Mouse (Mus musculus) brain, embryonic 18.5 days (tissue): ENCODE measurements around the gene Dusp27.
"Not testable (repeated sequence)": the region's sequence is repeated elsewhere in the genome, so short reads cannot be mapped to it uniquely, and the experiment has no call there.

Experiments
- DNase-seq: peaks from one replicate; pipeline ENCODE4 v3.0.0-alpha.2; 2012; ENCODE audit warnings: low read depth, low spot score

Gene Dusp27

DNA sequence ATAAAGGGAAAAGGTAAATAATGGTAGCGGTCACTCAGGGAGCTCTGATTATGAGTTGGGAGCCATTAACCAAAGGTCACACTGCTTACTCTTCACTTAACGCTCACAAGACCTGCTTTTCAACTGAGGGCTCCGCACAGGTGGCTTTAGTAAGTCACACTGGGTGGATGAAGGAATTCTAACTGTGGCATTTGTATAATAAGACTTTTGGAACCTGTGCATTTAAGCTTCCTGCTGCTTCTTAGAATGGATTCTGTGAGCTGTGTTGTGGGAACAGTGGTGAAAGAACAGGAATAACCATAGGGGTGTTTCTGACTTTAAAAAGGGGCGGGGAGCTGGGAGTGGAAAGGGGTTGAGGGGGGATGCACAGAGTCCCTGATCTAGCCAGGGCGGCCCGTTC is 14.6 kb upstream of the Dusp27 start:
- DNase-seq = no peak

DNA sequence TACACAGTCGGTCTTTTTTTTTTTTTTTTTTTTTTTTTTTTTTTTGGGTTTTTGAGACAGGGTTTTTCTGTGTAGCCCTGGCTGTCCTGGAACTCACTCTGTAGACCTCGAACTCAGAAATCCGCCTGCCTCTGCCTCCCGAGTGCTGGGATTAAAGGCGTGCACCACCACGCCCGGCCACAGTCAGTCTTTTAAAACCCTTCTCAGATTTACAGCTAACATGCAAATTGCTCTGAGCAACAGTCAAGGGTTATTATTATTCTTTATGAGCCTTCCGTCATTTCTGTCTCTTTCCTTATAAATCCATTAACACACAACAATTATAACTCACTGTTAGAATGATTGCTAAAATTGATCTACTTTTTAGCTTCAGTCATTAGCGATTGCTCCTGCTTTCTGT is 14.1 kb upstream of the Dusp27 start:
- not testable (repeated sequence) for DNase-seq

DNA sequence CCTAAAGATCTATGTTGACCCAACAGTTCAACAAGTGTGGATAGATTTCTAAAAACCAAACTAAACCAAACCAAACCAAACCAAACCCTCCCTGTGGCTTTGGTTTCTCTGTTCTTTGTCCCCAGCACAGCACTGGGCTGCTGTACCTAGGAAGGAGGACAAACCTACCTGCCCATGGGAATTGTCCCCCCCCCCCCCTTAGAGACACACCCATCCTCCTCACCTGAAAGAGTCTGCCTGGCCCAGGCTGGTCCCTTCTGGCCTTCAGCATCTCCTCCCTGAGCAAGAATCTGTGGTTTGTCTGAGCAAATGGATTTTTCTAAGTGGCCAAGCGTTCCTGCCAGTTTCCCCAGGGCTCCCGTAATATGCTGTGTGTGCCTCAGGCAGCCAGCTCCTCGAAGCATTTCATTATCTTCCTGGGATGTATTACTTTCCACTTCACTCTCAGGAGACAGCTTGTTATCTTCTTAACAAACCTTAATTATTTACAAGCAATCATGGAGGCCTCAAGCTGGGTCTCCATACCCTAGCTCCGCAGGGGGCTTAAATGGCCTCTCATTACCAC is 12.0 kb upstream of the Dusp27 start:
- DNase-seq = no peak

DNA sequence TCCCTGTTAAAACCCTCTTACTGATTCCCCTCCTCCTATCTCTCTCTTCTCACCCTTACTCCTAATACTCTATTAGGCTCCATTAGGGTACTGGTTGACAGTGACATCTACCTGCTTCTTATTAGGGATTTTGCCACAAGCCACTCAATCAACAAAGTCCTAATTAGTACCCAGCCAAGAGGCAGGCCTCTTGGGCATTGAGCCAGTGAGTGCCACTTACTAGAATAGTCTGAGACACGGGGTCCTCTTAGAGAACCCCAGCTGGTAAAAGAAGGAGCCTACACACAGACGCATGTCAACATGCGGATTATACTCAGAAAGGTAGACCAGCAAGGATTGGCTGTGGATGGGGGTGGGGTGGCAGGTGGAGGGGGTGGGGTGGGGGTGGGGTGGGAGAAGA is 11.4 kb upstream of the Dusp27 start:
- DNase-seq = no peak

DNA sequence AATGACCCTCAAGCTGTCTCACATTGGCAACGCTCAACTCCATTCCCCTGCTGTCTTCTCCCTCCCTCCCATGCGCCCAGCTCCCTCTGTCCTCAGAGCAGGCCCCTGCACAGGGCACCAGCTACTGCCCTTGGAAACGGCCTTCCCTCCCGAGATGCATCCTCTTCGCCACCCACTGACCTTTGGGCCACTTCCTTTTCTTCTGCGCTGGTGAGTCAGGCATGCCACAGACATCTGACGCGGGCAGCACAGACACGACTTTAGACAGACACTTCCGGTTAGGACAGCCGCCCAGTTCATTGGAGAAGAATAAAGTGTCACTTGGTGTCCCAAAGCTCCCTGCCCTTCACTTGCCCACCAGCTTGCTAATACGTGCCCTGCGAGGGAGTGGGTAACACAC is 10.4 kb upstream of the Dusp27 start:
- no peak for DNase-seq

DNA sequence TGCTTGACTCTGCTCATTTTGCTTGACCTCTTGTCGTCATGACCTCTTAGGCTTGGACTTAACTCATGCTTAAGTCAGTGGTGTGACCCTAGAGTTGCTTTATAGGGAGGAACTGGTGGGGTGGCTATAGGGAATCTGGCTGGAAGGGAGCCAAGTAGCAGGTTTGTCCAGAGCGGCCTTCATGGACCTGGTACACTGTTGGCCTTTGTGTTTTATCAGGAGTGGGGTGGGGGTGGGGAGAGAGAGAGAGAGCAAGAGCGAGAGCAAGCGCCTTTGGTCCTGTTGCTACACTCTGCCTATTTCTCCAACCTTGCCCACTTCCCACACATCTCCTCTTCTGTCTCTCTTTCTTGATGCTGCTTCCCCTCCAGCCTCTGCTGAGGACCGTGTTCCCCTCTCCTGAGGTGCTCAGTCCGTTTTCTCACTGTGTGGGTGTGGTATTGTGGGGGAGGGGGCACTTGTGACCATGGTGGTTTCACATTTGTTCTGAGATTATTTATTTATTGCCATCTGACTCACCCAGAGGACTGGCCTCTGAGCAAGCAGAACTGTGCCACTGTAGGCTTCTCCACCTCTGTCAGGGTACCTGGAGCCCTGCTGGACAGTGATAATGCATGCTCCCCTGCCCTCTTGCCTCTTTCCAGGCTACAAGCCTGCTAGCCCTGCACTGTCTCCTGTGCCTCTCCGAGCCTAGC is 9.7 kb upstream of the Dusp27 start:
- DNase-seq = no peak

DNA sequence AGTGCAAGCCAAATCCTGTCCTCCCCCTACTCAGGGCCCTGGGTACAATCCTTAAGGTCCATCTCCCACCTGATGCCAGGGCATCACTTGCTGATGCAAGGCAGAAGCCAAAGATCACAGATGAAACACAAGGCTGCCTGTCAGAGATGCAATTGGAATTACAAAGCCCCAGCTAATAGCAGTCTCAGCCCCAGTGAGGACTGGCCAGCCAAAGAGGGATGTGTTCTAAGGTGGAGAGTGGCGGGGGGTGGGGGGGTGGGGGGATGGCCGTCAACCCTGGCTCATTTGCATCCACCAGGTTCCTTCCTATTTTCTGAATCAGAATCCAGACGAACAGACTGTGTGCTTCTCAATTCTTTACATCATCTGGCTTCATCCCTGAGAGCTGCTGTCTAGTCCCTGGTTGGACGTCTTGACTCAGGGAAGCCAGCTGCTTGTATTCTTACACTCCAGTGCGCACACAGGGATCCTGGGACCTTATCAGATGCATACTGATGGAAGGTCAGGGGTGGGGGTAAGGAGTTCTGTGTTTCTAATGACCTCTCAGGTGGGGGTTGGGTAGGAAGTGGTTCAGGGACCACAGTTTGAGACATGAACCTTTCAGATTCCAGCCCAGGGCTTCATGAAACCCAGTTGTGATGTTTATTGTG is 7.5 kb upstream of the Dusp27 start:
- no peak for DNase-seq

DNA sequence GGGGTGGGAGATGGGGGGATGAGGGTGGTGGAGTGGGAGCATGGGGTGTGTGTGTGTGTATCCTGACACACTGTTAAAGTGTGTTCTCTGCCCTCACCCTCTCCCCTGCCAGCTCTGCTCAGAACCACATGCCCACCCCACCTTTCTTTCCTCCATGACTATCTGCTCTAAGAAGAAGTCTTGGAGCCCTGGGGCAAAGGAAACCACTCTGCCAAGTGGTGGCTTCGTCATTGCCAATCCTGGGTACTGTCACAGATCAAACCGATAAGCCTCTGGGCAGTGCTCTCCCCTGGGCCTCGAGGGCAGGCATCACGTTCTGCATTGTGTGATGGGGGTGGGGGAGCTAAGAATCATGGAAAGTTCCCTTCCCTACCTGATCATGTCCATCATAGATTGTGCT is 4.6 kb upstream of the Dusp27 start:
- DNase-seq = no peak

DNA sequence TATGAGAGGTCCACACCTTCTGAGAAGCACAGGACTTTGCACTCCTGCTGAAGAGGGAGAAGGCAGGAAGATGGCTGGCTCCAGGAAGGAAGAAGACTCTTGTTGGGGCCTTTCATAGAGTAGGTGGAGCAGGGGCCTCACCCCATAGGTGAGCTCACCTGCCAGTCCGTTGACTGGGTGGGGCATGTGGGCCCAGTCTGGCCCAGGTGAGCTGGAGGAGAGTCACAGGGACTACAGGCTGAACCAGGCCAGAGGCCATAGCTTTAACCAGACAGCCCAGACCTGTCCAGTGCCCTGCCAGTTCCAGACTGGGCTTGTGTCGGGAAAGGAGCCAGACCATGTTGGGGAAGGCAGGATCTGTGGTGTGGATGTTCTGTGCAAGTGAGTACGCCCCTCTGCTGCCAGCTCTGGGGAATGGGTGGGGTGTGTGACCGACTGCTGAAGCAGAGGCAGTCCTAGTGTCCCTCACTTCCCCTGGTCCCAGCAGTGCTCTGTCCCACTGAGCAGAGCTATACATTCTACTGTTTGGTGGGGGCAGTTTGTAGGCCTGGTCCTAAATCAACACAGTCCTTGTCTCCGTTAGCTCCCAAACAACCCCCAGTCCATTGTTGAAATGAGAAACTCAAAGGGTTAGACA is 2.6 kb upstream of the Dusp27 start, which contains the start of gene Gpa33:
TSS of gene Gpa33 (plus strand) at position 15 of the 637 bp plus-strand sequence.
- no peak for DNase-seq

DNA sequence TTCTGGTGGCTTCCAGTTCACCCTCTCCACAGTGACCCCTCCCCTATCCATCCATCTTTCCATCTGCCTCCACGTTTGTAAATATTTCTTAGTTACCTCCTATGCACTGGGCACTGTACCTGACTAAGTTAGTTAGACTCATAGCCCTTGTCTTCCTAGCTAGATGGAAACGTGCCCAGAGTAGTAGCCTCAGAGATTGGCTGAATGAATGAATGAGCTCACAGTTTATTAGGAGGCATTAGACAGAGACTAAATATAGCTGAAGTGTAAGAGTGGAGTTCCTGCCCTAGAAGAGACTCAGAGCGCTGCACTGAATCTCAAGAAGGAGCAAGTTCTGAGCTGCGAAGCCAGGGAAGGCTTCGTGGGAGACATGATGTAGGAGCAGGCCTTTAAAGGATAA is 829 bp upstream of the Dusp27 start:
- DNase-seq = no peak

DNA sequence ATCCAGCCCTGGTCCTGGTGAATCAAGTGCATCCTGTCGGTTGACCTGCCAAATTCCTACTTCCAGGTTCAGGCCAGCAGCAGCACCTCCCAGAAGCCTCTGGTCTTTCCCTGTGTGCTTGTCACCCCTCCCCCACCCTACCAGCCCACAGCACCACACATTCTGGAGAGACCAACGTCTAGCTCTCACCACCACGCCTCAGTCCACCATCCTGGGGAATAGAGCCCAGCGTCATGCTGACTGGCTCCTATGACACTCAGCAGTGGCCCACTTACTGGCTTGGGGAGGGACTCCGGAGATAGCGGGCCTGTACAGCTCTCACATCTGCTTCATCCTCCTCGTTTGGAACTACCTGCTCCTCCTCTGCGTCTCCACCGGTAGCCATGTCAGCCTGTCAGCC is 927 bp downstream of the Dusp27 start:
- DNase-seq = no peak

DNA sequence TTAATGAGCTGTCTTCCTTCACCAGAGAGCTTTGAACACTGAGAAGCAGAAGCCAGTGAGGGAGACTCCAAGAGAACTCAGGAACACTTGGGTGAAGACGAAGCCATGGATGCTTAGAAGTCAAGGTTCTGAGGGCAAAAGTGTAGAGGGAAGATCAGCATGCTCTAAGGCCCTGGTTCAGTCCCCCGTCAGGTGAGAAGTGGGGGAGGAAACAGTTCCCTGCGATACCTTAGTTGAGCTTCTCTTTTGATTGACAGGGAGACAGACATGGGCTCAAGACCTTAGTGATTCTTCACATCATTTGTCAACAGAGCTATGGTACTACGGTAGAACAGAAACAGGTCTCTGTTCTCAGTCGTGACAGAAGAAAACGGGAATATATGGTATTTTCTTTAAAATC is 1.4 kb downstream of the Dusp27 start:
- no peak for DNase-seq

DNA sequence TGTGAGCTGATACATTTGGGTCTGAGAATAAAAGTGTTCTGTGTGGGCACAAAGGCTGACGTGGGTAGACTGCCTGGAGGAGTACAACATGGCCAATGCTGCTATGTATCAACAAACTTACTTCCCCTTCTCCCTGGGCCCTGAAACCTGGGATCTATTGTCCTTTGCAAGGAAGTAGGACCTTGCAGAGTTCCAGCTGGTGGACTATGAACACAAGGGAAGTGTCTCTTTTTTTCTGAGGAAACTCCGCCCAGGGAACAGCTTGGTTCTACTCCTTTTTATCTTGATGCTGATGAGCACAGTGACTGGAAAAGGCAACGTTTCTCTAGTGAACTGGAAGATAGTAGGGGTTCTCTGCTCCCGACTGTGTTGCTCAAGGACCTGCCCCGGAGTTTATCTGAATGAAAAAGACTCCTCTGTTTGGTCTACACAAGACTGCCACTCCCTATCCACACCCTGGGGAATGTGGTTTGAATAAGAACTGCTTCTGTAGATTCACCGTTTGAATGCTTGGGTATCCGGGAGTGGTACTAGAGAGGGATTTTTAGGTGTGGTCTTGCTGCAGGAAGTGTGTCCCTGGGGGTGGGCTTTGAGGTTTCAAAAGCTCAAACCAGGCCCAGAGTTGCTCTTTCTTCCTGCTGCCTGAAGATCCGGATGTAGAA is 2.7 kb downstream of the Dusp27 start:
- no peak for DNase-seq

DNA sequence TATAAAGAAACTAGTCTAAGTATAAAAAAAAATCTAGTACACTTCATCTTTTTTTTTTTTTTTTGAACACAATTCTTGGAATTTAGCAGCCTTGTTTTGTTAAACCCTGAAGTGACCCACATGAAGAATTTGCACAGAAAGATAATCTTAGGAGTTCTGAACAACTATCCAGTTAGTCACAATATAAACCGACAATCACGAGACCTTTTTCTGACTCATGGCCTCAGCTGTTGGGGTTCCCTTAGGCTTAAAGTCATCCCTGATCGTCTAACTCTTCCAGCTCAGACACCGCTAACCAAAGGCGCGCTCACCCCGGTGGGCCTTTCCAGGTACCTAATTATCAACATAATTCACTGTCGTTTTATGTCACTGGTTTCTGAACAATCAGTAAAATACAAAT is 4.0 kb downstream of the Dusp27 start:
- no peak for DNase-seq

DNA sequence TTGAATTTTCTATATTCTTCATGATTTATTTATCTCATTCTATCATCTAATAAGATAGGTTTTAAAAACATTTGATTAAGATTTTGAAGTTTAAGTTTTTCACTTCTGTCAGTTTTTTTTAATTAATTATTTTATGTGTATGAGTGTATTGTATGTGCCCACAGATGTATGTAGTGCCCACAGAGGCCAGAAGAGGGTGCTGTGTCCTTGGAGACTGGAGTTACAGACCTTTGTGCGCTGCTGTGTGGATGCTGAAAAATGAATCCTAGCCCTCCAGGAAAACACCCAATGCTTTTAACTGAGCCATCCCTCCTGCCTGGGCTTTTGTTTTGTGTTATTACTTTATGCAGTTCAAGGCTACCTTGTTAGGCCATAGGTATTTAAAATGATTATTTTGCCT is 4.7 kb downstream of the Dusp27 start:
- no peak for DNase-seq

DNA sequence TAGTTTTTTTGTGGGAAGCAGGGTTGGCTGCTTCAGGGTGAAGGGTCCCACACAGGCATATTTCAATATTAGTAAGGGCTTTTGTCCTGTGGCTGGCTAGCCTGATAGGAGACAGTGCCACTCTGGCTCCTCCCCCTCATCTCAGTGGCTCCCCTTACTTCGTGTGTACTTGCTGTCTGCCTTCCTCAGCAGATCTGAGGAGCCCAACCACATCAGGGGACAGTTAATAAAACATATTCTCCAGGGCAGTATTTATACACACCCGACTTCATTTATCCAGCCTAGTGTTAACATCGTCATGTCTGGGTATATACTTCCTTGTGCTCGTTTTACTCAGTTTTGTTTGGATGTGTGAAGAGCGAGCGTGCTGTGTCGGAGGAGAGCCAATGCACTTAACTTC is 5.6 kb downstream of the Dusp27 start:
- no peak for DNase-seq

DNA sequence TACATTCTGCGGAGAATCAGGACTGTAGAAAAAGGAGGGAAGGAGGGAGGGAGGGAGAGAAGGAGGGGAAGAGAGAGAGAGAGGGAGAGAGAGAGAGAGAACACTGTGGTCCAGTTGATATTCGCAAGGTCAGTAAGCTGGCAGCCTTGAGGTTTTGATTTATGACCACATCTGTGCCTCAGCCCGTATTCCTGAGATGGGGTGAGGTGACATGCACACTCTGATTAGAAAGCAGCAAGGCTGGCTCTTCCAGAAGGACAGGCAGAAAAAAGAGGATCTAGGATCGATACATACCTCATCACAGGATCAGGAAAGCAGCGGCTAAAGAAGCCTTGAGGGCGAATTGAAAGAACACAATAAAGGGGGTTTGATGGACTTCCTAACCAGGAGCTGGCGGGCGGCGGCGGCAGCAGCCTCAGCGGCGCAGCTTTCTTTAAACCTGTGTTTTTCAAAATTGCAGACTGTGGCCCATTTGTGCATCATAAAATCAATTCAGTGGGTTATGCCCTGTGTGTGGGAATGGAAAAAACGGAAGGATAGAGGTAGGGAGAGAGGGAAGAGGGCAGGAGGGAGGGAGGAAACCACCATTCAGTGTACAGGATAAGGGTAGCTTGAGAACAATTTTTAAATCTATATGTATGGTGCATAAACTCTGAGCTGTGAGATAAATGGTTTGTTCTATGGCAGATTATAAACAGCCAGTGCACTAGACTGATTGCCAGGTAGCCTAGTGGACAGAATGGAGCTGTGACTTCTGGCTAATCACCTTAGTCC is 9.7 kb downstream of the Dusp27 start:
- DNase-seq = no peak

DNA sequence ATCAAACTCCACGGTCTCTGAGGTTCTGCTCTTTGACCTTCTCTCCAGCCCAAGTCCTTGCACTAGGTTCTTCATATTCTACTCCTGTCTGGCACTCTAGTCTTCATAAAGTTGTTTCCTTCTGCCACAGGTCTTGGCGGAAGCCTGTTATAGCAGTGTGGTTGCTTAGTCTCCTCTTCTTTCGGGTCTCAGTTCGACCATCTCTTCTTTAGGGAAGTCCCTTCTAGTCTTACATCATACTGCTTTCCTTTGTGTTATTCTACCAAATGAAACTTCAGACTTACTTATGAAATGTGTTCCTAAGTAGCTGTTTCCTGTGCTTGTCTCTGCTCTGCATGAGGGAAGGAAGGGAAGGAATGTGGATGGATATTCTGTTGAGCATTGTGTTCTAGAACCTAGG is 12.0 kb downstream of the Dusp27 start:
- no peak for DNase-seq

DNA sequence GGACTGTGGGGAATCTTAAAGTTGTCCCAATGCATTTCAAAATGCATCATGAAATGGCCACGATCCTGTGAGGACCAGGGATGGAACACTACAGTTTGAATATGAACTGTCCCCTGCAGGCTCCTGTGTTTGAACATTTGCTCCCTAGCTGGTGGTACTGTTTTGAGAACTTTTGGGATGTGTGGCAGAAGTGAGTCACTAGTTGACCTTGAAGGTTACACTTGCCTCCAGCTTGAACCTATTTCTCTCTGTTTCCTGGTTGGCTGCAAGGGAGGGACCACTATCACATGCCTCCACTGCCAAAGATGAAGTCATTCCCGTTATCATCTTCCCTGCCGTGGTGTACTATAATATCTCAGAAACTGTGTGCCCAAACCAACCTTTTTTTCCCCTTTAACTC is 12.7 kb downstream of the Dusp27 start:
- DNase-seq = no peak

DNA sequence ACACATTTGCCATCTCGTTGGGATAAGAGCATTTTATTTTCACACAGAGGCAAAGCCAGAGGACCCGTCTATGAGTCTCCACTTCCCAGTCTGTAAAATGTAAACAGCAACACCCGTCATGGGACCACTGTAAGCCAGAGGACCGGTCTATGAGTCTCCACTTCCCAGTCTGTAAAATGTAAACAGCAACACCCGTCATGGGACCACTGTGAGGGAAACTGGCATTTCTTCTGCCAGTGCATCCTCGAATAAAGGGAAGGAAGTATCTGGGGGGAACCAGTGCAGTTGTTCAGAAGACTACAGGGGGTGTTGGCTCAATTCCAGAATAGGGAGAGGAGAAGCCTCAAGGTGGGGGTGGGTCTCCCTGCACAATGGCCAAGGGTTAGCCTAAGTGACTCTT is 22.3 kb downstream of the Dusp27 start:
- no peak for DNase-seq

DNA sequence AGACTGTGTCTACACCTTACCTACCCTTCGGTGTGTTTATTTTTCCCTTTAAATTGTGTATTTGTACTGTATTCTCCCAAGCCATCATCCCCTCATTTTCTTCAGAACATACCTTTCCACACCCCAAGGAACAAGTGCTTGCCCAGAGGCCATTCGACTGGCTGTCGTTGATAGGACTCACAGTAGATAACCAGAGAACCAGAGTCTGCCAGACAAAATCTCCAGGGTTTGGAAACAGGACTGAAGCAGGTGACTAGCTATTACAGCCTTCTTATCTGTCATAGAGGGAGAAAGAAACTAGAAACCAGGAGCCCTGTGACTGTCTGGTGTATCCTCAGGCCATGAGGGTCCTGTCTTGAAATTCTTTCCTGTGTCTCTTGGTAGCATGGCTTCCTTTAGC is 22.9 kb downstream of the Dusp27 start:
- DNase-seq = no peak
